Mouse (Mus musculus) hindbrain, embryonic 11.5 days (tissue): ENCODE measurements at regions not wholly inside any gene's neighbourhood (a gene's known extent, or its start where the extent isn't known, plus 50 kb on each side); places are given as distances from the start of the nearest gene placed in this dataset.

Experiments used
- ATAC-seq: fragments of 200-750 bp; cut with Nextera tagmentation; 2 replicates; pipeline ENCODE4 v1.8.0; 2017; ENCODE audit warnings: mild to moderate bottlenecking, moderate TSS enrichment, moderate library complexity; ENCODE audit not compliant: low FRiP score
- DNase-seq: peaks from one replicate; pipeline ENCODE4 v3.0.0-alpha.2; 2015; ENCODE audit warnings: low spot score
- H3K27ac ChIP-seq: fragments of 300-500 bp; sonication (generic); 2 replicates; pipeline ENCODE4 v1.5.1; 2014; ENCODE audit warnings: mild to moderate bottlenecking, low read depth, low read length
- H3K27me3 ChIP-seq: fragments of 300-500 bp; sonication (generic); 2 replicates; pipeline ENCODE4 v1.6.1; 2014; ENCODE audit warnings: mild to moderate bottlenecking, low read length, moderate library complexity, mixed read lengths; ENCODE audit not compliant: control insufficient read depth, insufficient read depth
- H3K36me3 ChIP-seq: fragments of 300-500 bp; sonication (generic); 2 replicates; pipeline ENCODE4 v1.6.1; 2014; ENCODE audit warnings: mild to moderate bottlenecking, low read length, moderate library complexity, mixed read lengths; ENCODE audit not compliant: control insufficient read depth, insufficient read depth
- H3K4me1 ChIP-seq: fragments of 300-500 bp; sonication (generic); replicated peaks from 2 replicates; pipeline ENCODE4 v1.6.1; 2014; ENCODE audit warnings: low read length, mixed read lengths; ENCODE audit not compliant: control insufficient read depth, insufficient read depth
- H3K4me2 ChIP-seq: fragments of 300-500 bp; sonication (generic); replicated peaks from 2 replicates; pipeline ENCODE4 v1.6.1; 2014; ENCODE audit warnings: mild to moderate bottlenecking, low read depth, low read length
- H3K4me3 ChIP-seq: fragments of 300-500 bp; sonication (generic); 2 replicates; pipeline ENCODE4 v1.5.1; 2014; ENCODE audit warnings: low read depth, low read length
- H3K9ac ChIP-seq: fragments of 300-500 bp; sonication (generic); 2 replicates; pipeline ENCODE4 v1.6.1; 2014; ENCODE audit warnings: low read depth, low read length
- H3K9me3 ChIP-seq: fragments of 300-500 bp; sonication (generic); 2 replicates; pipeline ENCODE4 v1.6.1; 2016; ENCODE audit warnings: low read length; ENCODE audit not compliant: control insufficient read depth
- WGBS: fragments of 180-500 bp; shearing (Covaris S2); extraction: QIAGEN DNeasy Blood & Tissue Kit; methylation state at CpG from one replicate; pipeline ENCODE4 v1.1.7; 2014; 5-methylcytosine and 5-hydroxymethylcytosine counted together

GRCm38 (mm10) chr13:101253698-101254468, 420.7 kb upstream of the Slc30a5 start:
- Histone ChIP-seq H3K4me2 (no peak overlapping the region), H3K9ac (no peak overlapping the region), H3K36me3 (no peaks in the 10 kb centered on the region), H3K4me1 (no peaks in the 10 kb centered on the region), H3K27me3 (no peaks in the 10 kb centered on the region), H3K4me3 (no peak overlapping the region), H3K27ac (no peak overlapping the region), H3K9me3 (no peaks in the 10 kb centered on the region)
- ATAC-seq (no peak), DNase-seq (no peak)
- 70% methylated on average over 5 of the region's 5 CpGs for WGBS

GRCm38 (mm10) chr13:101249369-101249768, 416.1 kb upstream of the Slc30a5 start:
- Histone ChIP-seq H3K27ac (no peak overlapping the region), H3K9ac (no peak overlapping the region), H3K4me3 (no peak overlapping the region), H3K36me3 (no peaks in the 10 kb centered on the region), H3K27me3 (no peaks in the 10 kb centered on the region), H3K4me2 (no peak overlapping the region), H3K9me3 (no peaks in the 10 kb centered on the region), H3K4me1 (no peaks in the 10 kb centered on the region)
- ATAC-seq (no peak), DNase-seq (no peak)
- 91% methylated on average over 5 of the region's 5 CpGs for WGBS

GRCm38 (mm10) chr13:101244326-101244725, 411.1 kb upstream of the Slc30a5 start:
- WGBS, result 87% methylated on average over 3 of the region's 3 CpGs
- Histone ChIP-seq H3K27me3 (no peaks in the 10 kb centered on the region), H3K4me1 (no peaks in the 10 kb centered on the region), H3K9ac (no peak overlapping the region), H3K4me3 (no peak overlapping the region), H3K36me3 (no peaks in the 10 kb centered on the region), H3K4me2 (no peak overlapping the region), H3K9me3 (no peaks in the 10 kb centered on the region), H3K27ac (no peak overlapping the region)
- DNase-seq (no peak), ATAC-seq (no peak)

GRCm38 (mm10) chr13:101238860-101239259, 405.6 kb upstream of the Slc30a5 start:
- ATAC-seq (no peak), DNase-seq (no peak)
- Histone ChIP-seq H3K36me3 (no peaks in the 10 kb centered on the region), H3K9me3 (no peaks in the 10 kb centered on the region), H3K4me1 (peaks cover 2% of the 10 kb centered on the region; the same call in 1 of the 2 replicates), H3K27me3 (no peaks in the 10 kb centered on the region), H3K9ac (no peak overlapping the region), H3K27ac (no peak overlapping the region), H3K4me3 (no peak overlapping the region), H3K4me2 (no peak overlapping the region)

GRCm38 (mm10) chr13:101237035-101237434, 403.8 kb upstream of the Slc30a5 start:
- DNase-seq, result no peak
- 63% methylated on average over 10 of the region's 10 CpGs for WGBS
- Histone ChIP-seq H3K27me3 (no peaks in the 10 kb centered on the region), H3K4me2 (no peak overlapping the region), H3K4me1 (peaks cover 2% of the 10 kb centered on the region; the same call in 1 of the 2 replicates), H3K9me3 (no peaks in the 10 kb centered on the region), H3K27ac (no peak overlapping the region), H3K36me3 (no peaks in the 10 kb centered on the region), H3K9ac (no peak overlapping the region), H3K4me3 (no peak overlapping the region)
- ATAC-seq, result no peak

- no peak for ATAC-seq
- H3K9me3 ChIP-seq, result no peaks in the 10 kb centered on the region
- DNase-seq, result no peak
- no peak overlapping the region for H3K4me2 ChIP-seq
- 94% methylated on average over 4 of the region's 4 CpGs for WGBS
- H3K27ac ChIP-seq, result no peak overlapping the region
- no peaks in the 10 kb centered on the region for H3K36me3 ChIP-seq
- H3K27me3 ChIP-seq, result no peaks in the 10 kb centered on the region
- no peak overlapping the region for H3K9ac ChIP-seq
- peaks cover 2% of the 10 kb centered on the region; the same call in 1 of the 2 replicates for H3K4me1 ChIP-seq
- H3K4me3 ChIP-seq, result no peak overlapping the region
These were observed 402.6 kb upstream of the Slc30a5 start for GRCm38 (mm10) chr13:101235846-101236245.

GRCm38 (mm10) chr13:101235110-101235509, 401.9 kb upstream of the Slc30a5 start:
- DNase-seq, result peak; percentile 35
- H3K36me3 ChIP-seq, result no peaks in the 10 kb centered on the region
- no peaks in the 10 kb centered on the region for H3K27me3 ChIP-seq
- 0 out of 2 replicates have a peak, but pooled peaks have one; percentile 17 for ATAC-seq
- WGBS, result 20% methylated on average over 3 of the region's 3 CpGs
- H3K27ac ChIP-seq, result 0 out of 2 replicates have a peak overlapping the region, but pooled peaks have one; percentile 0
- H3K4me2 ChIP-seq, result no peak overlapping the region
- no peak overlapping the region for H3K4me3 ChIP-seq
- H3K4me1 ChIP-seq, result peaks cover 2% of the 10 kb centered on the region; the same call in 1 of the 2 replicates
- no peak overlapping the region for H3K9ac ChIP-seq
- no peaks in the 10 kb centered on the region for H3K9me3 ChIP-seq

GRCm38 (mm10) chr13:101234550-101234949, 401.3 kb upstream of the Slc30a5 start:
- Histone ChIP-seq H3K36me3 (no peaks in the 10 kb centered on the region), H3K9me3 (no peaks in the 10 kb centered on the region), H3K27ac (no peak overlapping the region), H3K27me3 (no peaks in the 10 kb centered on the region), H3K4me3 (no peak overlapping the region), H3K9ac (no peak overlapping the region), H3K4me2 (0 out of 2 replicates have a peak overlapping the region, but pooled peaks have one; percentile 1), H3K4me1 (peaks cover 2% of the 10 kb centered on the region; the same call in 1 of the 2 replicates)
- WGBS, result 69% methylated on average over 10 of the region's 10 CpGs
- no peak for ATAC-seq
- no peak for DNase-seq

GRCm38 (mm10) chr13:101233843-101234281, 400.6 kb upstream of the Slc30a5 start:
- peaks cover 2% of the 10 kb centered on the region; the same call in 1 of the 2 replicates for H3K4me1 ChIP-seq
- H3K4me2 ChIP-seq, result peak overlapping the region; percentile 1; the same call in 1 of the 2 replicates
- ATAC-seq (peak; percentile 83), DNase-seq (peak; percentile 38)
- H3K36me3 ChIP-seq, result no peaks in the 10 kb centered on the region
- H3K9me3 ChIP-seq, result no peaks in the 10 kb centered on the region
- WGBS, result 26% methylated on average over 5 of the region's 5 CpGs
- H3K4me3 ChIP-seq, result no peak overlapping the region
- no peaks in the 10 kb centered on the region for H3K27me3 ChIP-seq
- no peak overlapping the region for H3K9ac ChIP-seq
- H3K27ac ChIP-seq, result no peak overlapping the region
